Mouse (Mus musculus): ENCODE data around the gene Rftn1. TPM values are rescaled to one million over a fixed set of nuclear protein-coding genes. Genes with fewer than 3 reads are reported as not detected.

The Rftn1 gene
- polyA plus RNA-seq, 1 experiment from 2014 or later = 14.8 TPM

GRCm38 (mm10) chr17:49951491-49951855 is 239.0 kb downstream of the Rftn1 start:
- WGBS = 3% methylated on average over 7 of the region's 7 CpGs
- ATAC-seq (peak; percentile 62), DNase-seq (ENCODE audit: low spot score) (peak; percentile 96)
- peaks cover 5% of the 10 kb centered on the region for H3K4me1 ChIP-seq (ENCODE audit: control insufficient read depth, insufficient read depth, low read length)
- peak overlapping the region; percentile 52 for H3K9ac ChIP-seq (ENCODE audit: low read length)
- H3K9me3 ChIP-seq (replicated peaks; ENCODE audit: control insufficient read depth, low read length) = no peaks in the 10 kb centered on the region
- no peaks in the 10 kb centered on the region for H3K27me3 ChIP-seq (replicated peaks; ENCODE audit: control insufficient read depth, insufficient read depth, low read length)
- peak overlapping the region; percentile 17; the same call in 1 of the 2 replicates for H3K4me3 ChIP-seq (ENCODE audit: low read depth, low read length)
- no peak overlapping the region for H3K27ac ChIP-seq (ENCODE audit: low read depth, low read length)
- H3K36me3 ChIP-seq (ENCODE audit: control insufficient read depth, insufficient read depth, low read length) = no peaks in the 10 kb centered on the region
- peak overlapping the region; percentile 50 for H3K4me2 ChIP-seq (ENCODE audit: low read length)

DNA sequence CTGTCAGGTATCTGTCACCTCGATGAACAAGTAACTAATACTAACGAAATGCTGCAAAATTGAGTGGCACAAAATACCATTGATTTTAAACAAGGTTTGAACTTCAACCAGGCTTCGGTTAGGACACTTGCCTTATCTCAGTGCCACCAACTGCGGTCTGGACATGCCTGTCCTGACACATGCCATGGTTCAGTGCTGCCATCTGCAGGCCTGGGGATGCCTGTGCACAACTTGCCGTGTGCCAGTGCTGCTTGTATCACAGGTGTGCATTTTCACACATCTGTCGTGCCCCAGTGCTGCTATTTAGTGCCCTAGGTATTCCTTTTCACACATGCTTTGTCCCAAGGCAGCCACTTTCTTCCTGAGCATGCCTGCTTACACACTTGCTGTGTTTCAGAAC is 247.8 kb downstream of the Rftn1 start:
- no peak for ATAC-seq
- H3K36me3 ChIP-seq (ENCODE audit: control insufficient read depth, insufficient read depth, low read length) = no peaks in the 10 kb centered on the region
- DNase-seq (ENCODE audit: low spot score) = peak; percentile 18
- WGBS = 65% methylated on average over 6 of the region's 6 CpGs
- H3K4me1 ChIP-seq (ENCODE audit: control insufficient read depth, insufficient read depth, low read length) = no peaks in the 10 kb centered on the region
- H3K27ac ChIP-seq (ENCODE audit: low read depth, low read length) = no peak overlapping the region
- no peaks in the 10 kb centered on the region for H3K9me3 ChIP-seq (replicated peaks; ENCODE audit: control insufficient read depth, low read length)
- H3K27me3 ChIP-seq (replicated peaks; ENCODE audit: control insufficient read depth, insufficient read depth, low read length) = no peaks in the 10 kb centered on the region
- H3K4me3 ChIP-seq (ENCODE audit: low read depth, low read length) = no peak overlapping the region
- no peak overlapping the region for H3K4me2 ChIP-seq (ENCODE audit: low read length)
- no peak overlapping the region for H3K9ac ChIP-seq (ENCODE audit: low read length)

Other genes with a start within 250 kb of the Rftn1 start
- gene Dazl, start 103.0 kb upstream of the Rftn1 start, polyA plus RNA-seq (2014; fragmentation: Nextera tagmentation; extraction: Ambion mirVana) = 0.50 and 0.68 TPM in 2 replicates

Measured in forebrain, embryonic 14.5 days (tissue).